Mouse (Mus musculus) WW6 (cell line): ENCODE measurements around the gene 1700029J07Rik.

Experiments
- DNase-seq: peaks from one replicate; pipeline ENCODE4 v3.0.0-alpha.2; 2013; ENCODE audit warnings: low read depth, low spot score

1700029J07Rik gene

DNA sequence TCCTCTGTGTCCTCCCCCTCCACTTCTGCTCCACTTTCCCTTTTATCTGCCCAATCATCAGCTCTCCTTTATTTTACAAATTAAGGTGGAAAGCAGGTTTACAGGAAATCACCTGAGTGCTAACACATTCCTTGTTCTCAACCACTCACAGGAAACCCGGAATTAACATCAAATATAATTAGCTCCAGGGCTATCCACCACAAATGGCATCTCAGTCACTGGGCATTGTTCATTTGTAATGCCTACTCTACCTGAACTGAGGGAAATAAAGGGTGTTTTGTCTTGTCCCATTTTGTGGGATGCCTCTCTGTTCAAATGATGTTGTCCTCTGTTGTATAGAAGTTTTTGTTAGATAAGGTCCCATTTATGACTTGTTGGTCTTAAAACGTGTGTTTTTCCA, 24.4 kb downstream of the 1700029J07Rik start:
- peak; percentile 20 for DNase-seq

DNA sequence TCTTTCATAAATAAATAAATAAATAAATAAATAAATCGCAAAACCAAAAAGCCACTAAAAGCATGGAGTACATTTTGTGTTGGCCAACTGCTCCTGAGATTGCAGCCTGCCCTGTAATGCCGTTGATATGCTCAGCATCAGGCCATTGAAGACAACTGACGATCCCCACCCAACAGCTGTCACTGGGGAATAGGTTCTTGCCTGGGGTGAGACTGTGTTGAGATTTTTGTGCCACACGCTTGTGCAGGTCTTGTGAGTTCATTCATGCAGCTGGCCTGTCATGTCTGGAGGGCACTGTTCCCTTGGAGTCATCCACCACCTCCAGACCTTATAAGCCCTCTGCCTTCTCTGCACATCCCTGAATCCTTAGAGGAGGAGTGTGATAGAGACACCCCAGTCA, 28.8 kb downstream of the 1700029J07Rik start:
- no peak for DNase-seq

DNA sequence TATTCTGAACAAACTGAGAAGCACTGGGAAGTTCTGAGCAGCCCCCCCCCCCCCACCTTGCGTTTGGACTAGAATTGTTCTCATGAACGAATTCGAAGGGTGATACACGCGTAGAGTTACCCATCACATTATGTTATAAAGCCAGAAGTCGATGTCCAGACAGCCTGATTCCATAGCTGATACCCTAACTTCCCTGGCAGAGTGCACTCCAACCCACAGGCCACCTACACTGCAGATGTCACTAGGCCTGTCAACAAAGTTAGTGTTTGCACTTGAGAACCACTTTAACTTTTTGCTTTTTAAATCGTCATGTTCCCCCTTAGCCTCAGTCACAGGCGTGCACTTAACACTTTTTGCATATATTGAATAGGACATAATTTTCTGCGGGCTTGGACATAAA, 38.1 kb downstream of the 1700029J07Rik start:
- no peak for DNase-seq

DNA sequence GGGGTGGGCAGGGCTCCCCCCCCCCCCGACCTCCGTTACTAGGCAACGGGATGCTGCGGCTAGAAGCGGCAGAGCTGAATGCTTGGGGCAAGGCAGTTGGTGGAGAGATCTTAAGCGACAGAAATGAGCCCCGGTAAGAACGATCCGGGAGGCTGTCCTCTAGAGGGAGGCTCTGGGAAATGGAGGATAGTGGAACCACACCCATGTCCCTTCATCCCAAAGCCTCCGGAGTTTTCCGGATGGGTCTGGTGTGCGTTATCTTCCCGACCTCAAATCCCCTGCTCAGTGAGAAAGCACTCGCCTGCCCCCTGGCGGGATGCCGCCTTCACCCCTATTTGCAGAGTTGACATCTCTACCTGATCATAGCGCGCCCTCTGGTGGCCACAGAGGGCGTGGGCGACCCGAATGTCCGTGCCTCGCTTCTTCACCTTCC, 40.5 kb downstream of the 1700029J07Rik start, which contains the start of gene Ccdc110:
Gene Ccdc110, plus strand, starts transcription at position 38 of the 433 bp plus-strand sequence.
- DNase-seq, result peak; percentile 53

DNA sequence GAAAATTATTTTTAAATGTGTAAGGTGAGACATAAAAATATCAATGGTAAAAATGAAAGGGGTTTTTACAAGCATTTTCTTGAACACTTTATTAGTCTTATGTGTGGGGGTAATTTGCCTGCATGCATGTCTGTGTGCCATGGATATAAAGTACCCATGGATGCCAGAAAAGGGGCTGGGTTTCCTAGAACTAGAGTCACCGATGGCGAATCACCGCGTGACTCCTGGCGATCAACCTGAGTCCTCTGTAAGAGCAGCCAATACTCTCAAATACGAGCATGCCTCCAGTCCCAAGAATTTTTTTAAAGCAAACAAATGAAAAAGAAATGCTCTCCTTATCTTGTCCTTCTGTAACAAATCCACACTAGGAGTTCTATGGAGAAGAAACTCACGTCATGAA, 52.9 kb downstream of the 1700029J07Rik start:
- no peak for DNase-seq

DNA sequence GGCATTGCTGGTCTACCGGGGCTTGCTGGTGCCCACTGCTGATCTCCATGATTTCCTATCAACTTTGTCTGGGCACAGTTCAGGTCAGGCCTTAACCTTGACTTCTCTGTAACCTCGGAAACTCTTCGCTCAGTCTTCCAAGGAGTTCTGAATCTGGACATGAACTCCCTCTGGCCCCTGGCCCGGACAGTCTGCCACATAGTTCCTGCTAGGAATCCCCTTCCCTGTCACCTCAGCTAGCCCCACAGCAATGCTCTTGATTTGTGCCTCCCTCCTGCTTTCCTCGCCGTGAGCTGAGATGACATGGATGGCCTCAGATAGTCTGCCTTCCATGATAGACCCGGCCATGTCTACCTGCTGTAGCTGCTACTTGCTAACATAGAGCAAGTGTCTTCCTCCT, 54.7 kb downstream of the 1700029J07Rik start:
- DNase-seq, result no peak

DNA sequence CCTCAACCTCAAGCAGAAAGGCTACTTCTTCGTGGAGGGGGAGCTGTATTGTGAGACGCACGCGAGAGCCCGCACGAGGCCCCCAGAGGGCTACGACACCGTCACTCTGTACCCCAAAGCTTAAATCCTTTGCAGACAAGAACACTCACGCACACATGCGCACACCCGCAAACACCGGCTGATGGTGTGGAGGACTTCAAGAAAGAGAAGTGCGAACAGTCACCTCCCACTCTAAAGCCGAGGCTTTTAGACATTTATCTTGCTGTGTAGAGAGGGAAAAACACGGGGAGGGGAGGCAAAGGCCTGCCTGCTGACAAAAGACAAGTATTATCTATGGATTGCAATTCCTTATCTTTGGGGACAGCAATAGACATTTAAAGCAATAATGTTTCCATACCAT, 56.2 kb downstream of the 1700029J07Rik start:
- DNase-seq, result no peak

DNA sequence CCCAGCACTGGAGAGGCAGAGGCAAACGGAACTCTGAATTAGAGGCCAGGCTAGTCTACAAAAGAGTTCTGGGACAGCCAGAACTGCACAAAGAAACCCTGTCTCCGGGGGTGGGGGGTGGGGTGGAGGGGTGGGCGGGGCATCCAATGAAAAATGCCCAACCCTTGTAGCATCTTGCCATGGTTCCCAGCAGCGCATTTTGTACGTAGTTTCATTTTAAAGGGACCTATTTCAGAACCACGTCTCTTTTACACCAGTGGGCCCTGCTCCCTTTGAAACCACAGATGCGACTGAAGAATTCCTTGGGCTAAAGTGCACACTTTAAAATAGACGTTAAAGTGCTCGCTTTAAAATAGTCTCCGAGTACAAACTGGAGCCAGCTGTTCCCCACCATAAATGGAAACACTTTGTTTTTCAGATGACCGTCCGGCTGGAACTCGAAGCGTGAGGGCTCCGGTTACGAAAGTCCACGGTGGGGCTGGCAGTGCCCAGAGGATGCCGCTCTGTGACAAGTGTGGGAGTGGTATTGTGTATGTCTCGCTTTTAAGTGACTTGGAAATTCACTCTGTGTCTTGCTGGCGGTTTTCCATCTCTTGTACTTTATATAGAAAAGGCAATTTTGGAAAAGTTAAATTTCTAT, 57.9 kb downstream of the 1700029J07Rik start:
- no peak for DNase-seq

DNA sequence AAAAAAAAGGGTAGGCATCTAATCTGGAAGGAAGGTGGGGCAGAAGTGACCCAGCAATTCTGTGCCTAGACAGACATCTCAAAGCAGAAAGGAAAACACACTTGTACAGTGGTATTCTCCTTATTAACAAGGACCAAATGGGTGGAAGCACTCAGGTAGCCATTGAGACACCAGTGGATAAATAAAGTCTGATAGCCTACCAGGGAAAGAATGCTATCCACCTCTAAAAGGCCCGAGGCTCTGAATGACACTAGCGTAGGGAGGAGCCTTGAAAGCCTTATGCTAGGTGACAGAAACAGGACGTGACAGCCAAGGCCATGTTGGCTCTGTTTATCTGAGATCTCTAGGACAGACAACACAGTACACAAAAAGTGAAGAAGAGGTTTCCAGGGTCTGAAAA, 58.6 kb downstream of the 1700029J07Rik start:
- DNase-seq, result no peak

DNA sequence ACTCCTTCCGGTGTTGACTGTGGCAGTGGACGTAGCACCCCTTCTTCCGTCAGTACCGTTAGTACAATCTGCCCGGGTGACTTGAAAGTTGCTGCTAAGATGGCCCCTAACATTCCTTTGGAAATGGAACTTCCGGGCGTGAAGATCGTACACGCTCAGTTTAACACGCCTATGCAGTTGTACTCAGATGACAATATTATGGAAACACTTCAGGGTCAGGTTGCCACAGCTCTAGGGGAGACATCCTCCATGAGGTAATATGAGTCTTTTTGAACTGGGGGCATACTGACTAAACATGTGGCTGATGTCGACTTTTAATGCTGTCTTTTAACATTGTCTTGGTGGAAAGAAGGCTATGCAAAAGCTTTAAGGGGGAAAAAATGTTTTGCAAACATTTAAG, 61.3 kb downstream of the 1700029J07Rik start:
- no peak for DNase-seq

DNA sequence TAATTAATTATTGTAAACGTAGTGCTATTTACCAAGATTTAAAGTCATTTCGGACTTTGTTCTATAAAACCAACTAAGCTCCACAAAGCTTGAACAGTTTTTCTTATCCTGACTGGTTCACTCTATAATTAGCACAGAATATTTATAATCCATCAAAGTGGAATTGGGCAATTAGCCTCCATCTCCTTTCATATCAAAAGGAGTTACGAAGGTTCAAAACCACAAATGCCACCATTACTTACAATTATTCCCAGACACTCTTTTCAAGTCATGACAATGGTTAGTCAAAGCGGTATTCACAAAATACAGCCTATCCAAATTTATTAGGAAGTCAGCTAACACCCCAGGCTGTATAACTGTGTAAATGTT, 68.8 kb downstream of the 1700029J07Rik start:
- no peak for DNase-seq

DNA sequence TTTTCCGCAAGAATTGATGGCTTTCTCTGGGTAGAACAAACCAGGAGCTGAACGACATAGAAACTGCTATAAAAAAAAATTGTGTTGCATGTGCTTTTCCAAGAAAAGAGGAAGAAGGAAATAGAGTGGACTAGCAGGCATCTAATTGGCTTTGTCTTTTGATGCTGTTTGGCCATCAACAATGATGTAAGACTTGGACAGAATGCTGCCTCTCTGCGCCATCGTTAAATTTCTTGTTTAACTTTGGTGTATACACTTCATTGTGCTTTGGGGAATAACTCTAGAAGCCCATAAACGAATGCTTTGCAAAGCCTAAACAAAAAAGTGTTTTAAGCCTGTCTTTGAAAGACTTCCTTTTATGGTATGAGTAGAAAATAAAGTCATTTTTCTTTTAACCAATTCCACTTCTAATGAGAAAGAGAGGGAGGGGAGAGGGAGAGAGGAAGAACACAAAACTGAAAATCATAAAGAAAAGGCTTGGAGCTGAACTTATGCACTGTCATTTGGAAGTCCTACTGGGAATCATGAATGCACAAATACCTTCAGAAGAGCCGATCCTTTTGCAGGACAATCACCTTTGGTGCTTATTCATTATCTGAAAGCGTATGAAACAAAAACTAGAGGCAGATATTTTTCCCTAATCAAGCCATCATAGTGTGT, 69.3 kb downstream of the 1700029J07Rik start:
- DNase-seq, result no peak

DNA sequence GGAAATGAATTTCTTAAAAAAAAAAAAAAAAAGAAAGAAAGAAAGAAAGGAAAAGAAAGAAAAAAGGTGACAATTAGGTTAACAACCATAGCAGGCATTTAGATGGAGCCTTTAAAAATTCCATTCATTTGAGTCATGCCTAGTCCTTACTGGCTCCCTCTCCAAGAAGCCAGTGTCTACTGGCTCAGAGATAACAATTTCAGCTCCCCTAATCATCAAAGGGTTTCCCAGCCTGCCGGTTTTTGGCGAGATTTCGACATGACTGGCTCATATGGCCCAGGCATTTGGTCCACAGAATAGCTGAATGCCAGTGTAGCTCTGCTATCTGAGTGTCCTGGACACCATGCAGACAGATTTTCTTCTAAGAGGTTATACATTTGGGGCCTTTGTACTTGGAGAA, 71.4 kb downstream of the 1700029J07Rik start:
- DNase-seq, result no peak
